Mouse (Mus musculus) erythroblast, embryonic 14.5 days (primary cell): ENCODE measurements around the gene Rpap3. TPM values are rescaled to one million over a fixed set of nuclear protein-coding genes. Genes with fewer than 3 reads are reported as not detected.

Experiments
- H3K27me3 ChIP-seq: 2 replicates; pipeline ENCODE4 v1.6.1; 2012; ENCODE audit warnings: inconsistent platforms; ENCODE audit not compliant: control insufficient read depth
- H3K36me3 ChIP-seq: 2 replicates; pipeline ENCODE4 v1.6.1; 2012; ENCODE audit warnings: mild to moderate bottlenecking, inconsistent platforms; ENCODE audit not compliant: control insufficient read depth
- H3K4me1 ChIP-seq: 2 replicates; pipeline ENCODE4 v1.6.1; 2012; ENCODE audit warnings: inconsistent platforms; ENCODE audit not compliant: control insufficient read depth
- H3K4me3 ChIP-seq: replicated peaks from 2 replicates; pipeline ENCODE3; 2012; ENCODE audit warnings: moderate library complexity, mild to moderate bottlenecking, inconsistent platforms
- H3K9me3 ChIP-seq: 2 replicates; pipeline ENCODE4 v1.6.1; 2012; ENCODE audit warnings: low read length, inconsistent platforms, mixed read lengths; ENCODE audit not compliant: control insufficient read depth
- GATA1 ChIP-seq: IDR thresholded peaks from 2 replicates; pipeline ENCODE4 v1.6.1; 2012; ENCODE audit warnings: low read length, inconsistent platforms, mixed read lengths
- TAL1 ChIP-seq: IDR thresholded peaks from 3 replicates; pipeline ENCODE4 v1.6.1; 2012; ENCODE audit warnings: low read length, inconsistent platforms, mixed read lengths
- polyA plus RNA-seq: library from polyadenylated mRNA; stranded (reverse); fragments of >175 nt; gene quantifications from 2 replicates; pipeline ENCODE4 v1.2.3, GENCODE M21; 2012

Gene Rpap3
- polyA plus RNA-seq, 1 experiment: 0.42 TPM

DNA sequence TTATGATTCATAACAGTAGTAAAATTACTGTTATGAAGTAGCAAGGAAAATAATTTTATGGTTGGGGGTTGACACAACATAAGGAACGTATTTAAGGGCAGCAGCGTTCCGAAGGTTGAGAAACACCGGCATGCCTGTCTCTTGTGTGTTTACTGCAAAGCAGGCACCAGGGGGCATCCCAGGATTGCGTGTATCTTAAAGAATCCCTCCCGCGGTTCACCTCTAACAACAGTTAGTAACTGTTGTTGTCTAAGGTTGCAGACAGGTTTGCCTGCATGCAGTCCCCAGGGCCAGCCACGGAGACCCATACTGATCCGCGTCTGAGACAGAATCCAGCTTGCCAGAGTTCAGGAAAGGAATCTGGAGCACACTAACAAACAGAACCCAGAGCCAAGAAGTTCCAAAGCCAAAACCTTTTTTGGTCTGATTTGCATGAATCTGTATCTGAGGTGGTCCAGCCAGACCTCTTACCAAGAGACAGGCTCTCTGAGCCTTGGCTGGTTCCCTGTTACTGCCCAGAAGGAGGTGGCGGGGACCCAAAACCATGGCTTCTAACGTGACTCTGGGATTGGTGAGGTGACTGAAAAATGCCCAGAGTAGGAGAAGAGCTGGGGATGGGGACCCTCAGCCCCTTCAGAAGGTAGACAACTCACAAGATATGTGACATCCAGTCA is 12.4 kb upstream of the Rpap3 start:
- H3K9me3 ChIP-seq: no peaks in the 10 kb centered on the region
- H3K4me1 ChIP-seq: no peaks in the 10 kb centered on the region
- H3K36me3 ChIP-seq: no peaks in the 10 kb centered on the region
- H3K4me3 ChIP-seq: no peak overlapping the region
- TF ChIP-seq TAL1: no peak
- no peak for TF ChIP-seq GATA1
- H3K27me3 ChIP-seq: peaks cover 5% of the 10 kb centered on the region; the same call in 1 of the 2 replicates

DNA sequence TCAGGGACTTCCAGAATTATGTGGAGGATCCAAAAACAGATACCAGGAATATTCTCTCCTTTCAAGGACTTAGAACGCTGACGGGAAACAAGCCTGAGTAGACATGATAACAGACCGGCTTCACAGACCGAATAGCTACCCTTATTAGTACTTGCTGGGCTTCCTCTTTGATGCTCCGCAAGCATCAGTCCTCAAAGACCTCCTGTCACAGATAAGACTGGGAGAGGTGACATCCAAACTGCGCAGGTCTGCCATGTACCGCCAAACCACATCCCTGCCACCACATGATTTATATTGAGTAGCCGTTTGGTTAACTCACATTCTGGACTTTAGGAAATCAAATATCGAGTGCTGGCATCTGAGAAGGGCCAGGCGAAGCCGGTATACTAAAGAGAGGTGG is 11.2 kb upstream of the Rpap3 start:
- Histone ChIP-seq H3K36me3 (no peaks in the 10 kb centered on the region), H3K9me3 (no peaks in the 10 kb centered on the region), H3K4me1 (no peaks in the 10 kb centered on the region), H3K27me3 (peaks cover 8% of the 10 kb centered on the region; the same call in 1 of the 2 replicates), H3K4me3 (no peak overlapping the region)
- no peak for TF ChIP-seq GATA1
- no peak for TF ChIP-seq TAL1

DNA sequence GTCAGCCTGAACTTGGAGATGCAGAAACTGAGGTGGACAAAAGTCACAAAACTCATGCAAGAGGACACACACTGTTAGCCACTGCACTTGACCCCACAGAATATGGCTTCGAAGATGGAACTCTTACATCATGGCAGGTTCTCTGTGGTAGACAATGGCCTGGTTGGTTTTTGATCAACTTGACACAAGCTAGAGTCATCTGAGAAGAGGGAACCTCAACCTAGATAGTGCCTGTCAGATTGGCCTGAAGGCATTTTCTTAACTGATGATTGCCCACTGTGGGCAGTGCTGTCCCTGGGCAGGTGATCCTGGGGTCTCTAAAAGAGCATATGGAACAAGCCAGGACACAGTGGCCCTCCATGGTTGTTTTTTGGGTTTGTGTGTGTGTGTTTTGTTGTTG is 10.1 kb upstream of the Rpap3 start:
- Histone ChIP-seq H3K27me3 (peaks cover 4% of the 10 kb centered on the region; the same call in 1 of the 2 replicates), H3K4me3 (no peak overlapping the region), H3K9me3 (no peaks in the 10 kb centered on the region), H3K36me3 (no peaks in the 10 kb centered on the region), H3K4me1 (no peaks in the 10 kb centered on the region)
- TF ChIP-seq GATA1 (no peak), TAL1 (no peak)

DNA sequence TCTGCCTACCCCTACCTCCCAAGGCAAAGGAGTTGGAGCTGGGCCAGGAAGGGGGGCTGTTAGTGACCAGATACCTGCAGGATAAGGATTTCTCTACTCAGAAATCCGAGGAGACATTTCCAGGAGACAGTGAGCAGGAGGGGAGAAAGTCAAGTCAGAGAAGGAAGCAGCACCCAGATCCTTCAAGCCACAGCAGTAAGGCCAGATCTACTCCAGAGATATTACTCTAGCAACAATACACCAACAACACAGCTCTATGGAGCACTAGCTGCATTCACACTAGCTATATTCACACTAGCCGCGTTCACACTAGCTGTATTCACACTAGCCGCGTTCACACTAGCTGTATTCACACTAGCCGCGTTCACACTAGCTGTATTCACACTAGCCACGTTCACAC is 9.5 kb upstream of the Rpap3 start:
- TF ChIP-seq GATA1 (no peak), TAL1 (no peak)
- no peak overlapping the region for H3K4me3 ChIP-seq
- H3K36me3 ChIP-seq: no peaks in the 10 kb centered on the region
- no peaks in the 10 kb centered on the region for H3K9me3 ChIP-seq
- peaks cover 7% of the 10 kb centered on the region; the same call in 1 of the 2 replicates for H3K27me3 ChIP-seq
- H3K4me1 ChIP-seq: no peaks in the 10 kb centered on the region

DNA sequence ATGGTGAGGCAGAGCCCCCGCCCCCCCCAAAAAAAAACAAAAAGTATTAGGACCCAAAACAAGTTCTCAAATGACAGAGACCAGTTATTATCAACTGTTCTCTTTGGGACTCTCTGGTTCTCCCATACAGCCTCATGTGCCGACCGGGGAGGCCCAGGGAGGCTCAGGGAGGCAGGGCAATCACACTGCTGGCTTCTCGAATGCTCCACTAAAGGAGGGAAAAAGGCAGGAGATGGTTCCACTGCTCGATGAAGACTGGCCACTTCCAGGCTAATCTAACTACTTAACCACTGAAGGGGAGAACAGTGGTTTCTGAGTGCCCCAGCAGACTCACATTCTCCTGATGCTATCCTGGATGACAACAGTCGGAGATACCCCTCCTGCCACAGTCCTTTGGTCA is 6.9 kb upstream of the Rpap3 start:
- H3K27me3 ChIP-seq: peaks cover 5% of the 10 kb centered on the region; the same call in 1 of the 2 replicates
- H3K9me3 ChIP-seq: no peaks in the 10 kb centered on the region
- H3K4me3 ChIP-seq: no peak overlapping the region
- H3K36me3 ChIP-seq: no peaks in the 10 kb centered on the region
- TF ChIP-seq TAL1: no peak
- no peak for TF ChIP-seq GATA1
- H3K4me1 ChIP-seq: no peaks in the 10 kb centered on the region

DNA sequence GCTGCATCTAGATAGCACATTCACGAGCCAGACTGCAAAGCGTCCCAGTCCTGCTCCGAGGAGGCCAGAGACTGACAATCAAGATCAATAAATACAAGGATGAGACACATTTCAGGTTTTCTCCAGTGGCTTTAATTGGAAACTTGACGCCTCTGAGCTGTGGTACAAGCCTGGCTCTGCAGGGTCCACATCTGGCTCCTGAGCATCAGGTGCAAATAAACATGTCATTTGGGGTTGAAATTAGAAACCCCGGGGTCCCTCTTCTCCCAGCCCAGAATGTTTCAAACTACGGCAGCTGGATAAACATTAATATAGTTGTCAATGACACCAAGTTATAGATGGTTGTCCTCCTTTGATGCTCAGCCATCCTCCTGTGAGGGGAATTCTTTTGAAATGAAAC is 5.3 kb upstream of the Rpap3 start:
- Histone ChIP-seq H3K36me3 (no peaks in the 10 kb centered on the region), H3K27me3 (peaks cover 5% of the 10 kb centered on the region; the same call in 1 of the 2 replicates), H3K4me3 (no peak overlapping the region), H3K4me1 (peaks cover 7% of the 10 kb centered on the region), H3K9me3 (no peaks in the 10 kb centered on the region)
- TF ChIP-seq GATA1 (no peak), TAL1 (no peak)

DNA sequence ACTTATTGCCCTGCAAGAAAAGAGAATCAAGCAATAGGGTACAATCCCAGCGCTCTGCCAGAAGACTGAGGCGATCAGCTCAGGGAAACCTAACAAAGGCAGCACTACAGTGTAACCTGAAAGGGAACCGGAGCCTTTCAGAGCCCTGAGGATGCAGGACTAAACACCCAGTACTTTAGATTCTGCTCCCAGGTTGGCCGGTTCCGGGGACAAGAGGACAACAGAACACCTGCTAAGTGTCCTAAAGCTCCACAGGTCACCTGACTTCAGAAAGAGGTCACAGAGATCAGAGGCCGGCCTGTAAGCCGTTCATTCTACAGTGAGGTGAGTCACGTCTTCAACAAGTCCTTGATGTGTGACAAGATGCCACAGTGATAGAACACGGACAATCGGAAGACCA is 9.0 kb downstream of the Rpap3 start:
- H3K4me3 ChIP-seq: no peak overlapping the region
- no peak for TF ChIP-seq GATA1
- no peak for TF ChIP-seq TAL1
- H3K36me3 ChIP-seq: peaks cover 82% of the 10 kb centered on the region
- no peaks in the 10 kb centered on the region for H3K9me3 ChIP-seq
- no peaks in the 10 kb centered on the region for H3K4me1 ChIP-seq
- H3K27me3 ChIP-seq: no peaks in the 10 kb centered on the region

DNA sequence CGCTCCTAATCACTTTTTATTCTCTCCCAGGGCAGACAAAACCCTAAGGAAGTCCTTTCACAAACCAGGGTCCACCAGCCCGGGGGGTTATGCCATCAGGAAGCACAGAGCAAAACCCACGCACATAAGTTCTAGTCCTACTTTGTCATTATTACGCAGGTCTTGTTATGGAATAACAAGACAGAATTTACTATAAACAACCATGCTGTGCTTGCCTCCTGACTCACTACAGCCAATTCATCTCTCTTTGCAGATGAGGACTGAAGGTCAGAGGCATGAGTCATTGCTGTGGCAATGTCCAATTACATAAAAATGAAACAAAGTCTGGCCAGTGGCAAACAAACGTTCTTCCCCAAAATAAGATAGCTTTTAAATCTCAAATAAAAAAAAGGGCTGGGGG is 12.2 kb downstream of the Rpap3 start:
- Histone ChIP-seq H3K27me3 (no peaks in the 10 kb centered on the region), H3K4me1 (no peaks in the 10 kb centered on the region), H3K9me3 (no peaks in the 10 kb centered on the region), H3K4me3 (no peak overlapping the region), H3K36me3 (peaks cover 72% of the 10 kb centered on the region)
- TF ChIP-seq TAL1 (no peak), GATA1 (no peak)

DNA sequence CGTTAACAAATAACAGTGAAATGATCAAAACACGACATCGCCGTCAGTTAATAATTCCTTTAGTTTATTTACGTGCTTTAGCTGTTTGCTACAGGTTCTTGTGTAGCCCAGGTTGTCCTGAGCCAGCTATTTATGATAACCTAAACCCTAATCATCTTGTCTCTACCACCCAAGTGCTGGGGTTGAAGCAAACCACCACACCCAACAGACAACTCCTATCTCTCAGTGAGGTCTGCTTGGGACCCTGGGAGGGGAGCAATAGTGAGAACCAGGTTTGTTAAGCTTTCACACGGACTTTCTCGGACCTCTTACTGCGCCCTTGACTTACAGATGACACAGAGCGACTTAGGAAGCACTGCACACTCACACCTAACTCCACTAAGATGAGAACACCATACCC is 21.5 kb downstream of the Rpap3 start:
- Histone ChIP-seq H3K27me3 (no peaks in the 10 kb centered on the region), H3K36me3 (peaks cover 88% of the 10 kb centered on the region)
- TF ChIP-seq TAL1 (no peak), GATA1 (no peak)

DNA sequence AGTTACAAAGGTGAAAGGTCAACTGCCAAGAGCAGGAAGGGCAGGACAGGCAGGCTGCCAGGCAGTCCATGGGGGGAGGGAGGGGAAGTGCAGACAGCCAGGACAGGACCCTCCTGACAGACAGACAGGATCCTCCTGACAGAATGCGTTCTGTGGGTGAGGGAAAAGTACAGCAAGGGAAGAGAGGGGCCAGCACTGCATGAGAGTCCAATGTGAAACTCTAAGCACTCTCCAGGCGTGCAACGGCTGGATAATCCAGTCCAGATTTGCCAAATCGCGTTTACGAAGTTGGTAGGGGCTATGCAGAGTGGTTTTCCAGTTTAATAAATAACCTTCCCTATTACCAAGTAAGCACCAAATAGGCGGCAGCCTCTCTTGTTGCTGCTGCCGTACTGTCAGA is 23.6 kb downstream of the Rpap3 start:
- H3K36me3 ChIP-seq: peaks cover 89% of the 10 kb centered on the region
- no peaks in the 10 kb centered on the region for H3K9me3 ChIP-seq
- no peak overlapping the region for H3K4me3 ChIP-seq
- no peaks in the 10 kb centered on the region for H3K27me3 ChIP-seq
- peaks cover 6% of the 10 kb centered on the region for H3K4me1 ChIP-seq
- no peak for TF ChIP-seq TAL1

More for the DNA sequence above, 21.5 kb downstream of the Rpap3 start:
- Histone ChIP-seq H3K4me3 (no peak overlapping the region), H3K4me1 (peaks cover 6% of the 10 kb centered on the region), H3K9me3 (no peaks in the 10 kb centered on the region)
